Mouse (Mus musculus) forebrain, embryonic 11.5 days (tissue): ENCODE data around the gene Crisp2. TPM values are rescaled to one million over a fixed set of nuclear protein-coding genes. Genes with fewer than 3 reads are reported as not detected.

Experiments
- ATAC-seq: fragments of 200-750 bp; cut with Nextera tagmentation; replicated peaks from 2 replicates; pipeline ENCODE4 v1.8.0; 2017; ENCODE audit warnings: moderate TSS enrichment; ENCODE audit not compliant: low FRiP score
- DNase-seq: peaks from one replicate; pipeline ENCODE4 v3.0.0-alpha.2; 2017; ENCODE audit warnings: low spot score
- H3K27ac ChIP-seq: fragments of 300-500 bp; sonication (generic); 2 replicates; pipeline ENCODE4 v1.5.1; 2014; ENCODE audit warnings: low read depth, low read length
- H3K27me3 ChIP-seq: fragments of 300-500 bp; sonication (generic); 2 replicates; pipeline ENCODE4 v1.6.1; 2014; ENCODE audit warnings: mild to moderate bottlenecking, low read length, mixed read lengths; ENCODE audit not compliant: control insufficient read depth, insufficient read depth
- H3K36me3 ChIP-seq: fragments of 300-500 bp; sonication (generic); 2 replicates; pipeline ENCODE4 v1.6.1; 2014; ENCODE audit warnings: mild to moderate bottlenecking, low read length, moderate library complexity, mixed read lengths; ENCODE audit not compliant: control insufficient read depth, insufficient read depth
- H3K4me1 ChIP-seq: fragments of 300-500 bp; sonication (generic); replicated peaks from 2 replicates; pipeline ENCODE4 v1.6.1; 2014; ENCODE audit warnings: low read length, mixed read lengths; ENCODE audit not compliant: control insufficient read depth, insufficient read depth
- H3K4me2 ChIP-seq: fragments of 300-500 bp; sonication (generic); 2 replicates; pipeline ENCODE4 v1.6.1; 2014; ENCODE audit warnings: low read depth, mild to moderate bottlenecking, low read length, moderate library complexity, mixed read lengths; ENCODE audit not compliant: severe bottlenecking
- H3K4me3 ChIP-seq: fragments of 300-500 bp; sonication (generic); 2 replicates; pipeline ENCODE4 v1.5.1; 2014; ENCODE audit warnings: low read depth, low read length
- H3K9ac ChIP-seq: fragments of 300-500 bp; sonication (generic); 2 replicates; pipeline ENCODE4 v1.6.1; 2014; ENCODE audit warnings: low read length
- H3K9me3 ChIP-seq: fragments of 300-500 bp; sonication (generic); 2 replicates; pipeline ENCODE4 v1.6.1; 2016; ENCODE audit warnings: low read length, mixed read lengths; ENCODE audit not compliant: control insufficient read depth
- WGBS: fragments of 180-500 bp; shearing (Covaris S2); extraction: QIAGEN DNeasy Blood & Tissue Kit; methylation state at CpG from one replicate; pipeline ENCODE4 v1.1.7; 2014; 5-methylcytosine and 5-hydroxymethylcytosine counted together
- polyA plus RNA-seq: library from polyadenylated mRNA; unstranded; fragments of >200 nt; fragmentation: Nextera tagmentation; extraction: Ambion mirVana; gene quantifications from 2 replicates; pipeline ENCODE4 v1.2.1, GENCODE M21; 2014

The Crisp2 gene
- polyA plus RNA-seq, 1 experiment from 2014 or later, result not detected

DNA sequence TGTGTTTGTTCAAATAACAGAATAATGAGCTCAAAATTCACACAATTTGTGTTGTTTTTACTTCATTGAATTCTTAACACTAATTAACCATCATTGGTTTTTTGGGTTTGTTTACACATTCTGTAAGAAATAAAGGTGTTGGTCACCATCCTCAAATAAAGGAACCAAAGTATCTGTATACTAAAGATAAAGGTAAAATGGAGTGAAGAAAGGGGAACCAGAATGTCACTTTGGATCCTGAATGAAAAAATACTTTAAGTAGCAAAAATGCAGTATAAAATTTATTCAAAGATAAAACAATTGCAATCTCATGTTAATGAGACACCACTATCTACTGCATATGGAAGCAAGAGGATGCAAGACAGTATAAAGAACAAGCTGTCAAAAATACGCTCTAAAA, 4.8 kb upstream of the Crisp2 start:
- no peaks in the 10 kb centered on the region for H3K9me3 ChIP-seq
- no peaks in the 10 kb centered on the region for H3K4me1 ChIP-seq
- no peaks in the 10 kb centered on the region for H3K36me3 ChIP-seq
- no peak overlapping the region for H3K9ac ChIP-seq
- no peak overlapping the region for H3K4me3 ChIP-seq
- H3K27ac ChIP-seq, result no peak overlapping the region
- H3K4me2 ChIP-seq, result no peak overlapping the region
- 96% methylated on average over 1 of the region's 1 CpGs for WGBS
- DNase-seq, result no peak
- no peak for ATAC-seq
- H3K27me3 ChIP-seq, result no peaks in the 10 kb centered on the region

- 74% methylated on average over 1 of the region's 1 CpGs for WGBS
- H3K9me3 ChIP-seq, result no peaks in the 10 kb centered on the region
Observed at GRCm38 (mm10) chr17:40810934-40811333, 4.1 kb upstream of the Crisp2 start, which contains the start of gene Rhag. Gene Rhag (plus strand): TSS chr17:40811126.

DNA sequence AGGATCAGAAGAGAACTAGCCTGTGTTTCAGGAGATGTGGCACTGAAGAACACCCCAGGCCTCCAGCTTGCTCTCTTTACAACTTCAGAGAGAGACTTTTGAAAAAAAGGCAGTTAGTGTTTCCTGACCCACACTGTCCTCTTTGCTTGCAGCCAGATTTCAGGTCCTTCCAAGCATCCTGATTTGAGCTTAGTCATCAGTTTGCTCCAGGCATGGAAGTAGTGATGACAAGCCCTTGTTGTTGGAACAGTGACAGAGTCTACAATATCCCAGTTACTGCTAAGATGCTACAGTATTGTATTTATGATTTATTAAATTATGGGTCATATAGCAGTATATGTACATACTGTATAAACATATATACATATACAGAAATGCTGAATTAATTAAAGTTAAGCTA, 1.3 kb upstream of the Crisp2 start:
- H3K27ac ChIP-seq, result no peak overlapping the region
- no peaks in the 10 kb centered on the region for H3K27me3 ChIP-seq
- ATAC-seq (no peak), DNase-seq (no peak)
- no peaks in the 10 kb centered on the region for H3K9me3 ChIP-seq
- no peaks in the 10 kb centered on the region for H3K4me1 ChIP-seq
- H3K36me3 ChIP-seq, result no peaks in the 10 kb centered on the region
- H3K9ac ChIP-seq, result no peak overlapping the region
- H3K4me3 ChIP-seq, result no peak overlapping the region
- H3K4me2 ChIP-seq, result no peak overlapping the region

More at GRCm38 (mm10) chr17:40810934-40811333, 4.1 kb upstream of the Crisp2 start, which contains the start of gene Rhag:
- Histone ChIP-seq H3K27ac (no peak within 1 kb of the TSS), H3K27me3 (no peaks in the 10 kb centered on the region), H3K4me1 (no peaks in the 10 kb centered on the region), H3K4me3 (no peak within 1 kb of the TSS), H3K4me2 (no peak within 1 kb of the TSS), H3K9ac (no peak within 1 kb of the TSS), H3K36me3 (no peaks in the 10 kb centered on the region)
- no peak for ATAC-seq
- DNase-seq, result no peak

GRCm38 (mm10) chr17:40806550-40806949, 253 bp downstream of the Crisp2 start:
- DNase-seq (no peak), ATAC-seq (no peak)
- no peaks in the 10 kb centered on the region for H3K4me1 ChIP-seq
- WGBS, result 86% methylated on average over 3 of the region's 3 CpGs
- no peak overlapping the region for H3K9ac ChIP-seq
- no peak overlapping the region for H3K4me3 ChIP-seq
- no peaks in the 10 kb centered on the region for H3K36me3 ChIP-seq
- H3K27ac ChIP-seq, result no peak overlapping the region
- H3K9me3 ChIP-seq, result no peaks in the 10 kb centered on the region
- no peak overlapping the region for H3K4me2 ChIP-seq
- H3K27me3 ChIP-seq, result no peaks in the 10 kb centered on the region

DNA sequence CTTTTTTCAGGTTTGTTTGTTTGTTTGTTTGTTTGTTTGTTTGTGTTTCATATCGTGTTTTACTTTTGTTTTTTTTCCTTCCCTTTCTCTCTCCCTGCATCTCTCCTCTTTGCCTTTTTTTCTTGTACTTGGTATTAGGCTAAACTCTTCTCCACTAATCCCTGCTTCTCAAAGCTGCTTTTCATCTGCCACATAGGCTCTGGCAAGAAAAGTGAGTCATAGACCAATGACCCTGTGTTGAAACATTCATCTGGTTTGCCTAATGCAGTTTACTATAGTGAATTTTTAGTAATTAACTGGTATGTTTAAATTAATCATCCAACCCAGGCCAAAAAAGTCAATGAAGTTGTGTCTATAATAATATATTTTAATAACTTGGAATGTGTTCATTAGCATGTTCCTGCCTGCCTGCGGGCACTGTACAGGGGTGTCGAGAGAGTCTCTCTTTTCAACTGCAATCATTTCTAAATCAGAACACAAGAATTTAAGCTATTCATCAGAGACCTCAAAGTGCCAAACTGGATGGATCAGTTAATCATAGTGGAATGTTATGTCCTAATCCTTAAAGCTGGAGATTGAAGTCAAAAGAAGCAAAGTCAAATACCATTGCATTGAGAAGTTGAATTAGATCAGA, 4.0 kb downstream of the Crisp2 start:
- Histone ChIP-seq H3K27ac (no peak overlapping the region), H3K27me3 (no peaks in the 10 kb centered on the region), H3K4me3 (no peak overlapping the region), H3K4me1 (no peaks in the 10 kb centered on the region), H3K4me2 (no peak overlapping the region), H3K36me3 (no peaks in the 10 kb centered on the region), H3K9ac (no peak overlapping the region), H3K9me3 (no peaks in the 10 kb centered on the region)
- ATAC-seq (no peak), DNase-seq (no peak)
- 76% methylated on average over 3 of the region's 3 CpGs for WGBS

DNA sequence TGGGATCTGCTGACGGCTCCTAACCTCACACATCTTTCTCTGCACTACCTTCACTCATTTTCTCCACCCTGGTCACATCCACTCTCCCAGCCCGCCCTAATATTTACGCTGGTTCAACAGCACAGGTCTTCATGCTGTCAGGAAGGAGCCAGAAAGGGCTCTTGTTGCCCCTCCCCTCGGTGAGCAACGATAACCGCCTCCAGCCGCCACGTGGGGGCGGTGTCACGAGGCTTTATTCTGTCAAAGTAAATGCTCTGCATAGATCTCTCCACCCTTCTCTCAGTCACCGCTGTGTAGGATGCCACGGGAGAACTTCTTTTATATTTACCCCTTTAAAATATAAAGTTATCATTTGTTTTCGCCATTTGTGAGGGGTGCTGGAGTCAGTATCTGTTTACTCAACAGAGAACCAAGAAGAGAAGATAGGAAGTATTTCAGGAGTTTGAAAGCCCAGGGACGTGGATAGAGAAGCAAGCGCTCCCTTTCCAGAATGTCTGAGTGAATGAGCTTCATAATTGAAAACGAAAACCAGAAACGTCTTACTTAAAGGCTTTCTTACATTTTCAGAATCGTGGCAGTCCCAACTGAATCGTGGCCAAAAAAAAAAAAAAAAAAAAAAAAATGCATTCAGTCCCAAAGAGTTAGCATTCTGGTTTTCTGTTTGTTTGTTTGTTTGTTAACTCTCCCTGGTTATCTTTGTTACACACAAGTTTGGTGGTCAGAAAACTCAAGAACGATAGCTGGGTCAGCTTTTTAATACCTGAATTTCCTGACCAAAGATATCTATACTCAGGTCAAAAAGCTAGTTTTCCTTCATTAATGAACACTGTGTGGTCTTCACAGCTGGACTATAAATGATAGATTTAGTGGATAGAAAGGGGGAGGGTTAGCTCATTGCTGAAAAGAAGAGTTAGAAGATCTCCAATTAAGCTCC, 12.6 kb downstream of the Crisp2 start:
- no peak overlapping the region for H3K4me3 ChIP-seq
- ATAC-seq (no peak), DNase-seq (peak; percentile 52)
- H3K9me3 ChIP-seq, result no peaks in the 10 kb centered on the region
- no peak overlapping the region for H3K27ac ChIP-seq
- H3K27me3 ChIP-seq, result no peaks in the 10 kb centered on the region
- H3K9ac ChIP-seq, result no peak overlapping the region
- no peaks in the 10 kb centered on the region for H3K4me1 ChIP-seq
- H3K36me3 ChIP-seq, result no peaks in the 10 kb centered on the region
- H3K4me2 ChIP-seq, result no peak overlapping the region
- 66% methylated on average over 20 of the region's 20 CpGs for WGBS

DNA sequence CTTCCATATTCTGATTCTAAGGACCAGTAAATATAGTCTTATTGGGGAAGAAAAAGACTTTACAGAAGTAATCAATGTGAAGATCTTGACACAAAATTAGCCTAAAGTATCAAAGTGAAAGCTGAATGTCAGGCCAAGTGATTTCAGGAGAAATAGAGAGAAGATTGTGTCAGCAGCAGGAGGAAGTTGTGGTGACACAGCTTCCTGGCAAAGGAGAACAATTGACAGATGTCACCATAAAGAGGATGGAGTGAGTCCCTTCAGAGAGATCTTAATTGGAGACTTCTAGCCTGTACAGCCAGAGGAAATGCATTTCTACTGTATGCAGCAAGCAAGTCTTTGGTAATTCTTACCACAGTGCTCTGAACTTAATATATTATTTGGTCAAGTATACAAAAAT, 16.9 kb downstream of the Crisp2 start:
- DNase-seq (no peak), ATAC-seq (no peak)
- Histone ChIP-seq H3K9me3 (no peaks in the 10 kb centered on the region), H3K9ac (no peak overlapping the region), H3K27me3 (no peaks in the 10 kb centered on the region), H3K4me2 (no peak overlapping the region), H3K4me1 (no peaks in the 10 kb centered on the region), H3K4me3 (no peak overlapping the region), H3K36me3 (no peaks in the 10 kb centered on the region), H3K27ac (no peak overlapping the region)

DNA sequence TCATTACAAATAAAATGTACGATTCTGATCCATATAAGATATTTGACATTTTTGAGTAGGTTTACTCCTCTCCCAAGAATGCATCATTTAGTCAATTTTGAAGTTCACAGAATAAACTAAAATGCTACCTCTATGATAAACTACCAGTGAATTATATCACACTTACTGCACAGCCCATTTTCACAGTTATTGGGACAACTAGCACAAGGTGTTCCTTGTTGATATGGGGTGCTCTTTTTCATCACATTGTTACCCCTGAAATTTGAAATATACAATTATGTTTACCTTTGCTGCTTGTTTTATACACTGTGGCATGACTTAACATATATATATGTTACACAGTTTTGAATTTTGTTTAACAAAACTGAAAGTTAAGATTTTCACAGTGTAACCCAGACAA, 39.7 kb downstream of the Crisp2 start:
- Histone ChIP-seq H3K4me3 (no peak overlapping the region), H3K9me3 (no peaks in the 10 kb centered on the region), H3K4me1 (no peaks in the 10 kb centered on the region), H3K4me2 (no peak overlapping the region), H3K36me3 (no peaks in the 10 kb centered on the region), H3K27ac (no peak overlapping the region), H3K9ac (no peak overlapping the region), H3K27me3 (no peaks in the 10 kb centered on the region)
- WGBS, result 86% methylated on average over 1 of the region's 1 CpGs
- ATAC-seq (no peak), DNase-seq (no peak)
